Mouse (Mus musculus) G1E (cell line): Measurements from ENCODE around the gene Rfx8.

ENCODE experiments used
- CTCF ChIP-seq: IDR thresholded peaks from 2 replicates; pipeline ENCODE4 v1.5.1; 2012; ENCODE audit warnings: low read depth, low read length, inconsistent platforms, mixed read lengths
- GATA1 ChIP-seq: IDR thresholded peaks from 2 replicates; pipeline ENCODE4 v1.6.1; 2012; ENCODE audit warnings: borderline replicate concordance, low read length, inconsistent platforms, mixed read lengths
- GATA2 ChIP-seq: IDR thresholded peaks from 2 replicates; pipeline ENCODE4 v1.6.1; 2012; ENCODE audit warnings: low read depth, low read length, inconsistent platforms, borderline replicate concordance
- TAL1 ChIP-seq: conservative IDR thresholded peaks from 2 replicates; pipeline ENCODE4 v1.6.1; 2012; ENCODE audit warnings: low read depth, low read length, inconsistent platforms, mixed read lengths

- TF ChIP-seq GATA1 (no peak), CTCF (no peak), TAL1 (no peak), GATA2 (no peak)
These were observed 15.3 kb upstream of the Rfx8 start for GRCm38 (mm10) chr1:39735927-39736604.
